Mouse (Mus musculus): ENCODE measurements around the gene Galk1. TPM values are rescaled to one million over a fixed set of nuclear protein-coding genes. Genes with fewer than 3 reads are reported as not detected.
"Not testable (repeated sequence)": the region's sequence is repeated elsewhere in the genome, so short reads cannot be mapped to it uniquely, and the experiment has no call there.

Gene Galk1
- polyA plus RNA-seq, 1 experiment from 2014 or later = 100 TPM

DNA sequence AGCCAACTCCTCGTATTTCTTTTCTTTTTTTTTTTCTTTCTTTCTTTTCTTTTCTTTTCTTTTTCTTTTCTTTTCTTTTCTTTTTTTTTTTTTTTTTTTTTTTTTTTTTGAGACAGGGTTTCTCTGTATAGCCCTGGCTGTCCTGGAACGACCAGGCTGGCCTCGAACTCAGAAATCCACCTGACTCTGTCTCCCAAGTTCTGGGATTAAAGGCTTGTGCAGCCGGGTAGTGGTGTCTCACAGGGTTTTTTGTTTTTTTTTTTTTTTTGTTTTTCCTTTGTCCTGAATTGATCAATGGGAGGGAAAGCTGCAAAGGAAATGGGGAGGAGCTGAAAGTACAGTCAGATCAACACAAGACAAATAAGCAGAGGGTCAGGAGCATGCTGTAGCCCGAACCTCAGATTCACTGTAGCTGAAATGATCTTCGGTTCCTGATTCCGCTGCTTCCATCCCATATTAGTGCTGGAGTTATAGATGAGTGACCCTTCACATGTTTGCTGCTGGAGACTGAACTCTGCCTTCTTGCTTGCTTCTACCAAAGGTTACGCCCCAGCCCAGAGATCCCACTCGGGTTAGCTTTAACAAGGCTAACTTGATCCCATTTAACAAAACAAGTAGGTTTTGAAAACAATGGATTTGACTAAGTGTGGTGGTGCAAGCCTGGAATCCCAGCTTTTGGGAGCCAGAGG, 15.8 kb upstream of the Galk1 start:
- 90% methylated on average over 9 of the region's 9 CpGs for WGBS
- Histone ChIP-seq H3K27me3 (replicated peaks) (no peaks in the 10 kb centered on the region), H3K9ac (no peak overlapping the region), H3K4me3 (no peak overlapping the region), H3K36me3 (no peaks in the 10 kb centered on the region), H3K4me2 (replicated peaks) (no peak overlapping the region), H3K9me3 (no peaks in the 10 kb centered on the region), H3K4me1 (peaks cover 13% of the 10 kb centered on the region), H3K27ac (no peak overlapping the region)
- no peak for ATAC-seq (ENCODE audit: low FRiP score, low read depth)

DNA sequence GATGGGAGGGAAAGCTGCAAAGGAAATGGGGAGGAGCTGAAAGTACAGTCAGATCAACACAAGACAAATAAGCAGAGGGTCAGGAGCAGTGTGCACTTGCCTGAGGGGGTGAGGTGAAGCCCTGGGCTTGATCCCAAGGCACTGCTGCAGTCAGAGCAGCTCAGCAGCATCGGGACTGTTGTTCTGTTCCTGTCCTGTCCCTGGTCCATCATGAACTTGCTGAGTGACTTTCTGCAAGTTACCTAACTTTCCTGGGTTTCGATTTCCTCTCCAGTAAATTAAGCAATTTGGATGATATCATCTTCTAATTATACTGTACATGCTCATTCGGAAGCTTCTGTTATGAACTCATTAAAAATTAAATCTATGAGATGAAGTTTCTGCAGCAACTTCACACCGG, 15.2 kb upstream of the Galk1 start, which contains the start of gene H3f3b:
H3f3b (minus strand) TSS at position 207 of the 400 bp plus-strand sequence.
- H3K4me1 ChIP-seq = peaks cover 12% of the 10 kb centered on the region
- H3K4me2 ChIP-seq (replicated peaks) = no peak within 1 kb of the TSS
- no peak within 1 kb of the TSS for H3K9ac ChIP-seq
- no peak within 1 kb of the TSS for H3K4me3 ChIP-seq
- no peak for ATAC-seq (ENCODE audit: low FRiP score, low read depth)
- no peaks in the 10 kb centered on the region for H3K9me3 ChIP-seq
- H3K36me3 ChIP-seq = no peaks in the 10 kb centered on the region
- H3K27ac ChIP-seq = no peak within 1 kb of the TSS
- WGBS = 83% methylated on average over 4 of the region's 4 CpGs
- no peaks in the 10 kb centered on the region for H3K27me3 ChIP-seq (replicated peaks)

DNA sequence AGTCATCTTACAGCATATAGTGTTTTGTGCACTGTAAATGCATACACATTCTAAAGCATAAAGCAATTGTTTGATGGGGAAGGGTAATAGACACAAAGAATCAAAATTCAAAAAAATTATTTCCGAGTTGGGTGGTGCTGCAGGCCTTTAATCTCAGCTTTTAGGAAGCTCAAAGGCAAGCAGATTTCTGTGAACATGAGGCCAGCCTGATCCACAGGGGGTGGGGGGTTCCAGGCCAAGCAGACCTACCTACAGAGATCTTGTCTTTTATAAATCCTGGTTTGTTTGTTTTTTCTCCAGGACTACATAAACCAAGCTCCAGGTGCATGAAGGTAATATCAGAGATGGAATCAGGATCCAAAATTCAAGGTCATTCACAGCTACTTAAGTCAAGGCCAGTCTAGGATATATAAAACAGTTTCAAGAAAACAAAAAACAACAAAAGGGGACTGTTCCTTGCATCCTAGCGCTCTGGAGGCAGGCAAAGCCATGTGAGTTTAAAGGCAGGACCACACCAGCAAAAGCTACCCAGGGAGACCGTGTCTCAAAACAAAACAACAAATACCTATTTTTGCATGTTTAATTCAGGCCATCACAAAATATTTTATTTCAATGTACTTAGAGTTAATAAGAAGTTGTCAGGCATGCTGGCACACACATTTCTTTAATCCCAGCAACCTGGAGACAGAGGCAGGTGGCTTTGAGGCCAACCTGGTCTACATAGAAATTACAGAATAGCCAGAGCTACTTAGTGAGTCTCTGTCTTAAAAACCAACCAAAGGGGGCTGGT, 12.7 kb upstream of the Galk1 start:
- WGBS = 98% methylated on average over 3 of the region's 3 CpGs
- no peak overlapping the region for H3K4me2 ChIP-seq (replicated peaks)
- H3K9ac ChIP-seq = no peak overlapping the region
- H3K27me3 ChIP-seq (replicated peaks) = no peaks in the 10 kb centered on the region
- no peak for ATAC-seq (ENCODE audit: low FRiP score, low read depth)
- H3K27ac ChIP-seq = no peak overlapping the region
- no peak overlapping the region for H3K4me3 ChIP-seq
- 0 out of 2 replicates have a peak, but pooled peaks cover 4% of the 10 kb centered on the region for H3K4me1 ChIP-seq
- H3K36me3 ChIP-seq = peaks cover 10% of the 10 kb centered on the region; the same call in 1 of the 2 replicates
- H3K9me3 ChIP-seq = no peaks in the 10 kb centered on the region

DNA sequence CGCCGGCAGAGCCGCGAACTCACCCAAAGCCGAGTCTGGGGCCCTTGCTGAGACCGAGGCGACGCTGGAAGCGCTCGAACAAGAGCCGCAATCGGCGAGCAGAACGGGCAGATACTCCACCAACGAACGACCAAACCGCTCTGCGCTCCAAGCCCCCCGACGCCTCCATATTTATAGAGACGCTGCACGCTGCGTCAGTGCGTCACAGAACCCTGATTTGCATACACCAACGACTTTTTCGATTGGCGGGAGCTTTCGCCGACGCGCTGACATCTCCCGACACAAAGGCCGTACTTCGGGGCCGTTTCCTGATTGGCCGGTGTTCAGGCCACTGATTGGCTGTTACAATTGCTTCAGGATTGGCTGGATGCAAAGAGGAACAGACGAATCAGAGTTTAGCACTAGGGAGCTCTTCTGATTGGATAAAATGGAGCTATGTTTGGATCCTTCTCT, 11.9 kb upstream of the Galk1 start:
- Histone ChIP-seq H3K9ac (peak overlapping the region; percentile 100), H3K4me3 (peak overlapping the region; percentile 99), H3K36me3 (peaks cover 10% of the 10 kb centered on the region; the same call in 1 of the 2 replicates), H3K27me3 (replicated peaks) (no peaks in the 10 kb centered on the region), H3K4me1 (0 out of 2 replicates have a peak, but pooled peaks cover 4% of the 10 kb centered on the region), H3K9me3 (no peaks in the 10 kb centered on the region), H3K27ac (peak overlapping the region; percentile 100), H3K4me2 (replicated peaks) (peak overlapping the region; percentile 70)
- WGBS = under 1% methylated on average over 37 of the region's 37 CpGs
- peak; percentile 95 for ATAC-seq (ENCODE audit: low FRiP score, low read depth)

DNA sequence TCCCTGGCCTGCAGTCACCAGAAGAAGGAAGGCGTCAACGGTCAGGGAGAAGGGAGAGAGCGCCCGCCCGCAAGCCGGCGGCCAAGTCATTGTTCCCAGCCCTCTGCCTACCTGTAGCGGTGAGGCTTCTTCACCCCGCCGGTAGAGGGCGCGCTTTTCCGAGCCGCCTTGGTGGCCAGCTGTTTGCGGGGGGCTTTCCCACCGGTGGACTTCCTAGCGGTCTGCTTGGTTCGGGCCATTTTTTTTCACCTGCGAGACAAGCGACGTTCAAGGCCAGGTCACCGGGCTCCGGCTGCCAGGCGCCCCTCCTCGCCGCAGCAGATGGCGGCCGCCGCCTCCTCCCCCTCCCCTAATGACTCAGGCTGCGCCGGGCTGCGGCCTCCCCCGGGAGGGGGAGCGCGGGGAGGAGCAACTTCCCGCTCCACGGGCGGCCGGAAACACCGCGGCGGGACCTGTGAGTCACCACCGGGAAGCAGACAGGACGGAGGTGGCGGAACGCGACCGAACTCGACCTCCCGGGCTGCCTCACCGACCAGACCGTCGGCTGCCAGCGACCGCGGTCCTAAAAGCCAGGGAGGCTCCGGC, 11.3 kb upstream of the Galk1 start:
- H3K27me3 ChIP-seq (replicated peaks) = no peaks in the 10 kb centered on the region
- peak; percentile 67 for ATAC-seq (ENCODE audit: low FRiP score, low read depth)
- peak overlapping the region; percentile 100 for H3K27ac ChIP-seq
- 0 out of 2 replicates have a peak, but pooled peaks cover 4% of the 10 kb centered on the region for H3K4me1 ChIP-seq
- H3K9me3 ChIP-seq = no peaks in the 10 kb centered on the region
- WGBS = under 1% methylated on average over 56 of the region's 57 CpGs
- peak overlapping the region; percentile 70 for H3K4me2 ChIP-seq (replicated peaks)
- H3K36me3 ChIP-seq = peaks cover 10% of the 10 kb centered on the region; the same call in 1 of the 2 replicates
- H3K4me3 ChIP-seq = peak overlapping the region; percentile 99
- peak overlapping the region; percentile 100 for H3K9ac ChIP-seq

DNA sequence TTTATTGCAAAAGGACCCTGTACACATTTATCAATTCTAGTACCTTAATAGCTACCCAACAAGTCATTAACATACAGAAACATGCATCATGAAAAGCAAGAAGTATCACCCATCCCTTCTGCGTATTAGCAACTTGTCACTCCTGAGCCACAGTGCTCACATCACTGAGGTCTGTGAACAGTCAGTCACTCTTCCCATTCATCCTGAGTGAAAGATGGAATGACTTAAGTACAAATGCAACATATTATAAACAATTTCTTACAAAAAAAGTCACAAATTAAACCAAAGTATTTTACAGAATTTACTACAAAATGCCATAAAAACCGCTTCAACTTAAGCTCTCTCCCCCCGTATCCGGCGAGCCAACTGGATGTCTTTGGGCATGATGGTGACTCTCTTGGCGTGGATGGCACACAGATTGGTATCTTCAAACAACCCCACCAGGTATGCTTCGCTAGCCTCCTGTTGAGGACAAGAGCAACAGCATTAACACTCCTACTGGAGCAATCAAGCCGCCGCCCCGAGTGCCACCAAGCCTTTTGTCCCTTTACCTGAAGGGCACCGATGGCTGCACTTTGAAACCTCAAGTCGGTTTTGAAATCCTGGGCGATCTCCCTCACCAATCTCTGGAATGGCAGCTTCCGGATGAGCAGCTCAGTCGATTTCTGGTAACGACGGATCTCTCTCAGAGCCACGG, 10.7 kb upstream of the Galk1 start:
- Histone ChIP-seq H3K9ac (peak overlapping the region; percentile 100), H3K27ac (peak overlapping the region; percentile 100), H3K4me2 (replicated peaks) (peak overlapping the region; percentile 70), H3K4me3 (peak overlapping the region; percentile 99), H3K36me3 (peaks cover 10% of the 10 kb centered on the region; the same call in 1 of the 2 replicates)
- not testable (repeated sequence) for ATAC-seq (ENCODE audit: low FRiP score, low read depth); H3K27me3 ChIP-seq (replicated peaks); H3K4me1 ChIP-seq; H3K9me3 ChIP-seq
- 7% methylated on average over 18 of the region's 18 CpGs for WGBS

DNA sequence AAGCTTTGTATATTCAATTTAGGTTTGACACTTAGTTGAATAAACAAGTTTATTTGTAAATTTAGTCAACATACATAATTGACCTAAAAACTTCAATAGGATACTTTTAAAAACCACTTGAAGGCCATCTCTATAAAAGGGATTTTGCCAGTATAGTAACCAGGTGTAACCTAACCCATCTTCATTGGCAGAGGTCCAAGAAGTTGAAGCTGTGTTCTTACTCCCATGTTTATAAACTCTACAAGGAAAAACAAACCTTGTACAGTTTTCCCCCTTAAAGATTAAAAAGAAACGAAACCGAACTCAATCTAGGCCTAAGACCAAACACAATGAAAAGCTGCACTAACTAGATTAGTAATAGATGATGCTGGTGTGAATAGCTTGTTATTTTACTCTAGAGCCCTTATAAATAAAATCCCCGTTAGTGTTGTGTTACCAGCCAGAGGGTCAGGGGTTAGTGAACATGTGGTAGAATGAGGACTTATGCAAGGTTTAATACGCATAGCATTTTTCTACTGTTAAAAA, 9.8 kb upstream of the Galk1 start:
- Histone ChIP-seq H3K9ac (0 out of 2 replicates have a peak overlapping the region, but pooled peaks have one; percentile 21), H3K27me3 (replicated peaks) (no peaks in the 10 kb centered on the region), H3K4me1 (0 out of 2 replicates have a peak, but pooled peaks cover 4% of the 10 kb centered on the region), H3K4me3 (peak overlapping the region; percentile 34), H3K36me3 (peaks cover 10% of the 10 kb centered on the region; the same call in 1 of the 2 replicates), H3K9me3 (no peaks in the 10 kb centered on the region), H3K4me2 (replicated peaks) (peak overlapping the region; percentile 70), H3K27ac (no peak overlapping the region)
- ATAC-seq (ENCODE audit: low FRiP score, low read depth) = no peak
- 81% methylated on average over 4 of the region's 4 CpGs for WGBS

DNA sequence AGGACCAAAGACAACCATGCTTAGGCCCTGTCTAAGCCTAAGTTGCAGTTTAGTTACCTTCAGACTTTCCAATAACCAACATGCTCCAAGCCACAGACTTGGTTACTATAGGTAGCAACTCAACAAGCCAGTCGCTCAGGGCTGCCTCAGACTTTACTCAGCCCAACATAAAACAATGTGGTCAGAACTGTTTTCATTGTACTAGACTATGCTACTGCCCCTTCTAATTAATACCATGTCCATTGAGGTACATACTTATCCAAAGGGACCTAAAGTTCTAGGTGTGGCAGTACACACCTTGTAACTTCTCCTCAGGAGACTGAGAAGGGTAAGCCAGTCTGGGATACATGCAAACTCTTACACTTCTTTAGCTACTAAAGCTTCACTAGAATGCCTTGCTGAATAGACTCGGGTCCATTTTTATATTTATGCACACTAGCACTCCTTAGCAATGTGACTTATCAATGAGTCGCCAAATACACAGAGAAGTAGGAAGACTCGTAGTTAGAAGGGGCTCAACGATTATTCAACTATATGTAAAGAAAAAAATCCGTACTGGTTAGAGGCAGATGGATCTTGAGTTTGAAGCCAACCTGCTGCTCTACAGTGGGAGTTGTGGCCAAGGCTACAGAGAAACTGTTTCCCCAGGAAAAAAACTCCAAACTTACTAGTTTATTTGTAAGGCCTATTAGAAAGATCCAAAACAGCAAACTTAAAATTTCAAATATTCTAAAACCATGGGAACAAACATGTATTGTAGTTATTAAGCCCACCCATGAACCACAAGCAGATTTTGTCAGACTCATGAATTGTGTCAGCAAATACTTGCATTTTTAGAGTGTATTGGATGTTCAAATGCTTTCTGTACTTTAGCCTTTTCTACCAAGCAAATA, 9.1 kb upstream of the Galk1 start:
- Histone ChIP-seq H3K4me1 (0 out of 2 replicates have a peak, but pooled peaks cover 4% of the 10 kb centered on the region), H3K36me3 (peaks cover 10% of the 10 kb centered on the region; the same call in 1 of the 2 replicates), H3K9ac (no peak overlapping the region), H3K27ac (no peak overlapping the region), H3K9me3 (no peaks in the 10 kb centered on the region), H3K4me3 (no peak overlapping the region), H3K27me3 (replicated peaks) (no peaks in the 10 kb centered on the region), H3K4me2 (replicated peaks) (peak overlapping the region; percentile 70)
- WGBS = 84% methylated on average over 6 of the region's 6 CpGs
- no peak for ATAC-seq (ENCODE audit: low FRiP score, low read depth)

DNA sequence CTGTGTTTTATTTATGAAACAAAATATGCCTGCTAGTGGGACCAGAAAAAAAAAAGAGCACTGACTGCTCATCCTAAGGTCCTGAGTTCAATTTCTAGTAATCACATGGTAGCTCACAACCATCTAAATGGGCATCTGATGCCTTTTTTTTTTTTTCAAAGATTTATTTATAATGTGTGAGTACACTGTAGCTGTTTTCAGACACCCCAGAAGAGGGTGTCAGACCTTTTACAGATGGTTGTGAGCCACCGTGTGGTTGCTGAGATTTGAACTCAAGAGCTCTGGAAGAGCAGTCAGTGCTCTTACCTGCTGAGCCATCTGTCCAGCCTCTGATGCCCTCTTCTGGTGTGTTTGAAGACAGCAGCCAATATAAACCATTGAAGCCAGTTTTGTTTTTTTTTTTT, 8.0 kb upstream of the Galk1 start:
- Histone ChIP-seq H3K27me3 (replicated peaks) (no peaks in the 10 kb centered on the region), H3K9me3 (no peaks in the 10 kb centered on the region), H3K36me3 (peaks cover 10% of the 10 kb centered on the region; the same call in 1 of the 2 replicates), H3K9ac (no peak overlapping the region), H3K4me3 (no peak overlapping the region), H3K4me2 (replicated peaks) (no peak overlapping the region), H3K4me1 (0 out of 2 replicates have a peak, but pooled peaks cover 4% of the 10 kb centered on the region), H3K27ac (no peak overlapping the region)
- ATAC-seq (ENCODE audit: low FRiP score, low read depth) = no peak
- WGBS = 64% methylated on average over 1 of the region's 1 CpGs

DNA sequence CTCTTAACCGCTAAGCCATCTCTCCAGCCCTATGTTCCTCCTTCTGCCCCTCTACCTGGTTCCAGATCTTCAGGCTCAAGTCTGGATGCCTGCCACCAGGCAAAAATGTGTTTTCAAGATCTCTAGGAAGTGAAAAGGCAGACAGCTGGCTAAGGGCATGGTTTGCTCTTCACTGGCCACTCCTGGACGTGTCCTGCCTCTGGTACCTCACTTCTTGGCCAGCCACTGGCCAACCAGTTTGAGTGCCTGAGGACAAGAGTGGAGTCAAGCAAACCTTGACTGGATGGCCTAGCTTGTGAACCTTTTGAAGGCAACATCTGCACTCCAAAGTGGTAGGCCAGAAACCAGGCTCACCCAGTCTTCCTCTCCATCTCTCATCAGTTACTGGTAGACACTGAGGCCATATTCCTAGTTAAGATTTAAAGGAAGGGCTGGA, 7.5 kb upstream of the Galk1 start:
- 0 out of 2 replicates have a peak, but pooled peaks cover 4% of the 10 kb centered on the region for H3K4me1 ChIP-seq
- no peaks in the 10 kb centered on the region for H3K27me3 ChIP-seq (replicated peaks)
- H3K4me3 ChIP-seq = no peak overlapping the region
- no peaks in the 10 kb centered on the region for H3K9me3 ChIP-seq
- no peak overlapping the region for H3K9ac ChIP-seq
- no peak overlapping the region for H3K27ac ChIP-seq
- no peak for ATAC-seq (ENCODE audit: low FRiP score, low read depth)
- peaks cover 10% of the 10 kb centered on the region; the same call in 1 of the 2 replicates for H3K36me3 ChIP-seq
- no peak overlapping the region for H3K4me2 ChIP-seq (replicated peaks)
- WGBS = 77% methylated on average over 2 of the region's 2 CpGs

All from neural tube, embryonic 12.5 days (tissue).